Mouse (Mus musculus): ENCODE results near the gene Rasgef1a.
A peak's percentile ranks its signal among the peaks of the same experiment; 100 is the strongest.

Gene Rasgef1a

GRCm38 (mm10) chr6:118134461-118134860, 123.2 kb downstream of the Rasgef1a start:
- DNase-seq (ENCODE audit: low spot score) = no peak

- DNase-seq (ENCODE audit: low spot score) = no peak
These were observed 125.9 kb downstream of the Rasgef1a start for GRCm38 (mm10) chr6:118137148-118137547.

- peak; percentile 91 for DNase-seq (ENCODE audit: low spot score)
These were observed 127.8 kb downstream of the Rasgef1a start, which contains the start of gene Csgalnact2 for GRCm38 (mm10) chr6:118138731-118139709. TSS of gene Csgalnact2 (minus strand) at chr6:118139140.

GRCm38 (mm10) chr6:118140961-118141360, 129.7 kb downstream of the Rasgef1a start:
- no peak for DNase-seq (ENCODE audit: low spot score)
